Mouse (Mus musculus): ENCODE results near the gene Tomm20l. TPM values are rescaled to one million over a fixed set of nuclear protein-coding genes. Genes with fewer than 3 reads are reported as not detected.
"Not testable (repeated sequence)": the region's sequence is repeated elsewhere in the genome, so short reads cannot be mapped to it uniquely, and the experiment has no call there.

Tomm20l gene
- total RNA-seq (2021) = not detected
- long read RNA-seq, experiment 1 = 0 reads
- long read RNA-seq, experiment 2 = 0 reads

DNA sequence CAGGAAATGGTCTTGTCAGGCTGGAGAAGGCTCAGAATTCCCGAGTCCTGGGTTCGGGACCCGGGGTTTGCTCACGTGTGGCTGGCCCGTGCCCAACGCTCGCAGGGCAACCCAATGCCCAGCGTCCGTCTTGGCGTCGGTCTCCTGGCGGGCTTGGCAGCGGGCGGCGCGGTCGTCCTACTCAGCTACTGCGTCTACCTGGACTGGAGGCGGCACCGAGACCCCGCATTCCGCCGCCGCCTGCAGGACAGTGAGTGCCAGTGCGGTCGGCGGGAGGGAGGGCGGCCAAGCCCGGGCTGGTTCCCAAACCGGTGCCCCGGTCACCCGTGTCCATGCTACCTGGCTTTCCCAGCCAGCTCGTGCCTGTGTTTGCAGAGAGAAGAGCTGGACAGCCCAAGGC is at the start of gene Tomm20l:
Gene Tomm20l, plus strand, starts transcription at position 98 of the 400 bp plus-strand sequence.
- intact Hi-C loops (cut with DNase I) = no loop called here
- DNase-seq = no peak

DNA sequence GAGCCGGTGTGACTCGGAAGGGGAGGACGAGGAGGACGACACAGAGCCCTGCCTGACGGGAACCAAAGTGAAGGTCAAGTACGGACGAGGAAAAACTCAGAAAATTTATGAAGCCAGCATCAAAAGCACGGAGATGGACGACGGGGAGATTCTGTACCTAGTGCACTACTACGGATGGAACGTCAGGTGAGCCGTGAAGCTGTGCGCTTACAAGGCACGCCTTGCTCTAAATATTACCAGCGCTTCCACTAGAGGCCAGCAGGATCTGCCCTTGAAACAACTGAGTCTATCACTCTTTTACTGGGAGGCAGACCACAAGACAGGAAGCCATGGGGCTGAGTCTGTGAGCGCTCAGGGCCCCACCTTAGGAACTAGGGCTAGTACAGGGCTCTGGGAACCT is 41.4 kb upstream of the Tomm20l start:
- no peak for DNase-seq
- intact Hi-C loops (cut with DNase I) = no loop called here

DNA sequence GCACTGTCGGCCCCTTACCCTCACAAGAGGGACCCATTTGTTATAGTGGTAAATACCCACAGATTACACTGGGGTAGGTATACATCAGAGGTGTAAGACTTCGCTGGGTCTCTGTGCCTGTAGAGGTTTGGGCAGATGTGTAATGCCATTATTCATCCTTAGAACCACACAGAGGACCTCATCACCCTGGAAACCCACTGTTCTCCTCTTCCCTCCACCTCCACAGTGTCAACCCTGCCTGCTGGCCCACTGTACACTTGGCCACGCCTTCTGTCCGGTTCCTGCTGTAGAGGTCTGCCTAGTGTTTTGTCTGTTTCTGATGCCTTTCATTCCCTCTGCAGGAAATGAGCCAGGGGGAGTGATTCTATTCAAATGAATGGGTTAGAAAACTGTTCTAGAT is 39.2 kb upstream of the Tomm20l start:
- no peak for DNase-seq
- intact Hi-C loops (cut with DNase I) = no loop called here

DNA sequence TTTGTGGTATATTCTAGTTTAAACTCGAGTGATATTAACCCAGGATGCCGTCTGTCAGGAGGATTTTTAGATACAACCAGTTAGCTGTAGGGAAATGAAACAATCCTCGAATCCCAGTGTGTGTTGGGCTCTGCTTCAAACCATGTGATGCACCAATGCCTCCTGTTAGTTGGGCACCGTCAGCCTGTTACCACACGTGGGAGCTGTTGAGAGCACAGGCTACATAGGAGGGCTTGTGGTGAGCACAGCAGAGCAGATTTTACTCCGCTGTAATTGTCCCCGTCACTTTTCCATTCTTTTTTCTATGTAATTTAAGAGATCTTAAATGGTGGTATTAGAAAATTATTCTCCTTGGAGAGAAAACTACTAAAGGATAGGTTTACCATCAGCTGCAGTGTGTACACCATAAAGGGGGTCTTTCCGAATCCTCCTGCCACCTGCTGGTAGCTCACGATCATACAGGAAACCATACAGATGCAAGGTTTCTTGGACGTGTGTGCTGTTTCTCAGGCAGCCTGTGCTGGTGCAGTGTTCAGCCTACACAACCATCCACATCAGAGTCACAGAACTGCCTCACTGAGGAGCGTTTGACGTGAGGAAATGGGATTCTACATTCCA is 38.0 kb upstream of the Tomm20l start:
- intact Hi-C loops (cut with DNase I) = no loop called here
- no peak for DNase-seq

DNA sequence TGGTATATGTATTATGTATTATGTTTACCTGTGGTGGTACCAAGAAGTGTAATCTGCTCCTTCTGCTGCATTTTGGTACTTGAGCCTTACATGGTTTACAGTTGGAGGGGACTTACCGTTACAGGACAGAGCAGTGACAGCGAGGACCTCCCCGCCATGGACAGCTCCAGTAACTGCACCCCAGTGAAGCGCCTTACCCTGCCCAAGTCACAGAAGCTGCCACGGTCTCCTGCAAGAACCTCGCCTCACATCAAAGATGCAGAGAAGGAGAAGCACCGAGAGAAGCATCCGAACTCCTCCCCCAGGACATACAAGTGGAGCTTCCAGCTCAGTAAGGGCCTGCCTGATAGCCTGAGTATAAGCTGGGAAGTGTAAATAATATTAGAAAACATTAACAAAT is 24.9 kb upstream of the Tomm20l start:
- no peak for DNase-seq
- intact Hi-C loops (cut with DNase I) = no loop called here

DNA sequence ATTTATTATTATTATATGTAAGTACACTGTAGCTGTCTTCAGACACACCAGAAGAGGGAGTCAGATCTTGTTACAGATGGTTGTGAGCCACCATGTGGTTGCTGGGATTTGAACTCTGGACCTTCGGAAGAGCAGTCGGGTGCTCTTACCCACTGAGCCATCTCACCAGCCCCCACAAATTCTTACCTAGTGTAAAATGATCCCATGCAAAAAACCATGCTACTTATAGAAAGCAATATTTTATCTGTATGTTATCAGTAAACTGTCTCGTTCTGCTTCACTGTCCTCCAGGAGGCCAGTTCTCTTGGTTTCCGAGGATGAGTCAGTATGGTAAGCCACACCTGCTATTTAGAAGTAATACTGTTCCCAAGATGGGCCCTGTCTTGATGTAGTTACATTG is 7.0 kb upstream of the Tomm20l start:
- DNase-seq; intact Hi-C loops (cut with DNase I): not testable (repeated sequence)

DNA sequence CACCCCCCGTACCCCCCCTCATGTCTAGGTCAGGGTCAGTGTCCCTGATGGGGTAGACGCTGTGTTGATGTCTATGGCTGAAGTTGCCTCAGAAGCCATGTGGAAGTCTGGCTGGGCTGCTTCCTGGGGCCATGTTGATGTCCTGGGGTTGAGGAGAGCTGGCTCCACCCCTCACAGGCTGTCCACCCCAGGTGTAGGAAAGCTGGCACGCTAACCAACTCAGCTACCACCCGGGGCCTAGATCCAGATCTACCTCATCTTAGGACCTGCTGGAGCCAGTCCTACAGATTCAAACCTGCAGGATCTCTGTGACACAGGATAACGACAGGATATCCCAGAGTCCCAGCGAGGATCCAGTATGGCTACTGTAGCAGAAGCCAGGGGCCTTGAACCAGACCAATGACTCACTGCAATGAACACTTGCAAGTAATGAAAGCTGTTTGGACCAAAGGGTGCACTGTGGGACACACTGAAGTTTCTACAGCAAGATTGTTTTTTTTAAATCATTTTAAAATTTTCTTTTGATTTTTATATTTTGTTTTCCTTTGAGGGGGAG is 3.9 kb upstream of the Tomm20l start:
- no peak for DNase-seq
- intact Hi-C loops (cut with DNase I) = no loop called here

DNA sequence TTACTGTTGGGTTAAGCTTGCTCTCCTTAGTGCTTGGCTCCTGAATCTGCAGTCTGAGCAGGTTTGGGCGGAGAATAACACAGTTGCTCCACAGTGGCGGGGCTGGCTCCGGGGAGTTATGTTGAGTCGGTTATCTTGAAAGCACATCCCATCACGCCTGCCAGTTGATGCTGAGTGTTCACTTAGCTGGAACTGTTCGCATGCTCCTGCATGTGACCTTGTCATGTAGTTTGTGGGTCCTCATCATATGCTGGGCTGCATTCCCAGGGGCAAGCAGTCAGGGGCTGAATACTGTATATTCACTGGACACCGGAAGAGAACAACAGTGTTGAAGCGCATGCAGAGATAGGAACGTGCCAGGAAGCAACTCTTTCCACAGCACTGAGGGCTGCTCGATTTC is 1.8 kb downstream of the Tomm20l start:
- DNase-seq = no peak
- intact Hi-C loops (cut with DNase I) = no loop called here

DNA sequence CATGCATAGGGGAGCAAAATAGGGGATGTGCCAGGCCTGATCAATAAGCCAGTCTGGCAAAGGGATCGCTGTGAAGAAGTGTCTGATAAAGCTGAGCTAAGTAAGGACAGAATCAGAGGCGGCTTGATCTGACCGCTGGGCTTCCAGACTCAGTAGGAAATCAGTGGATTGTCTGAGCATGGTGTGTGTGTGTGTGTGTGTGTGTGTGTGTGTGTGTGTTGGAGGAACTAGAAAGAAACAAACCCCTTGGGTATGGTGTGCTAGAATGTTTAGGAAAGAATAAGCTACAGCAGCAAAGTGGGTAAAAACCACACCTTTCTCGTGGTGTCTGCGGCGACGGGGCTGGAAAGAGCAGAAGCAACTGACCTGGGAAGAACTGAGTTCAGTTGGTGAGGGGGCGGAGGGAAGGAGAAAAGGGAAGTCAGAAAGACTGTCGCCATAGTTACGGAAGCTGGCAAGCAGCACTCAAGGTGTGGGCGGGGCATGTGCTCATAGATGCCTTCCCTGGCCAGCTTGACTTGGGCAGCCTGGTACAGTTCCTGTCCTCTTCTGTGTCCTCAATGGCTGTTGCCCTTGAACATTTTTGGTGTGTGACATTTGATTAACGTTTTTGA is 2.6 kb downstream of the Tomm20l start:
- no peak for DNase-seq
- intact Hi-C loops (cut with DNase I) = no loop called here

DNA sequence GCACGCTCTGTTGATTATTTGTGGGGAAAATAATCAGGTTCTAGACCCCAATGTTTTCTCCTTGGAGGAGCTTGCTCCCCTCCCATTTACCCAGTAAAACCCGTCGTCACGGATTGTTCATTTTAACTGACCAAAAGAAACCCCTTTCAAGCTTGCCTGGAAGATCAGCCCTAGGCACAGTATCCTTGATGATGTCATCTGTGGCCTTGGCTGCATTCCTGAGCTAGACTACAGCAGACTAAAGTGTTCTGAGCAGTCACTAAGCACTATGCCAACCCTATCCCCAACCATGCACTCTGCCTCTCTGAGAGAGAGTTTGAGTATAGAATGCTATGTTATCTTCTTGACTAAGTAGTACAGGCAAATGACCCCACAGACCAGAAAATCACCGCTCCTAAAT is 5.2 kb downstream of the Tomm20l start:
- no peak for DNase-seq
- intact Hi-C loops (cut with DNase I) = no loop called here

DNA sequence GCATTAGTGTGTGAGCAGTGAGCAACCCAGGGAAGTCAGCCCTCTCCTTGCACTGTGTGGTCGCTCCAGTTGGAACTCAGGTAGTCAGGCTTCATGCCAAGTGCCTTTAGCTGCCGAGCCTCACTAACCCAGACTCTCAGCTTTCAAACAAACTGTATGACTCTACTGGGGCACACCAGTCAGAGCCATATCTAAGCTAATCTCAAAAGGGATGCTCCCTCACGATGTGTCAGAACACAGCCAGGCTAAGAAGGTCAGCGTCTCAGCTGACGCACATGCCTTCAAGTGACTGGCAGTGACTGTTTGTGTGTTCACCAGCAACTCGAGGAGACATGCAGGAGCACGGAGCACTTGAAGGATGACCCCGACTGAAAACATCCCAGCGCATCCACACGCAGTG is 11.5 kb downstream of the Tomm20l start:
- no peak for DNase-seq
- intact Hi-C loops (cut with DNase I) = no loop called here

DNA sequence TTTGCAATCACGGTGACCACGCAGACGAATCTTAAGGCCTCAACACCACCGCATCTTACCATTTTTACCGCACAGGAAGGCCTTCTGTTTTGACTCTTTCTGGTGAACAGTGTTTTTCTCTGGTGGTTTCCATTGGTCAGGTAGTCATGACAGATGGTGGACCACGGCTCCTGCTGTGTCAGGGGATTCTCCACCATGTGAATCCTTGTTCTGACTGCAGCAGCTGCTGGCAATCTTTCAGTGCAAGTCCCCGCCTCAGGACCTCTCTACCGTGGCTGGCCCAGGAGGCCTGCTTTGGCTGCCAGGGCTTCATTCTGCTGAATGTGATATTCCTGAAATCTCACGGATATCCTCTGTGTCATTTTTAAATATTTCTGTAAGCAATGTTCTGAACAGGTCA is 12.1 kb downstream of the Tomm20l start:
- intact Hi-C loops (cut with DNase I) = no loop called here
- no peak for DNase-seq

DNA sequence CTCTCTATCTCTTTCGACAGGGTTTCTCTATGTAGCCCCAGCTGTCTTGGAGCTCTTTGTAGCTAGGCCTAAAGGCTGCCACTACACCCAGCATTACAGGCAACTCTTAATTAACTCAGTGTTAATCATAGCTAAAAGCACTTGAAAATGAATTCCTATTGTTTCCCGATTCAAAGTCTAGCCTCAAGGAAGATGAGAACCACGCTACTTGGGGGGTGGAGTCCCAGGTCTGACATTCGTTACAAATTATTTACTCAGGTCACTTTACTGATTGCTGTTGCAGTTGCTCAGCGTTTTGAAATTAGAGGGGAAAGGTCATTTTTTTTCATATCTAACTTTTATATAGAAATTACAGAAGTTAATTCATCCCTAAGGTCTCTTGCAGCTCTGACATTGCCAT is 24.4 kb downstream of the Tomm20l start:
- intact Hi-C loops (cut with DNase I) = no loop called here
- no peak for DNase-seq

DNA sequence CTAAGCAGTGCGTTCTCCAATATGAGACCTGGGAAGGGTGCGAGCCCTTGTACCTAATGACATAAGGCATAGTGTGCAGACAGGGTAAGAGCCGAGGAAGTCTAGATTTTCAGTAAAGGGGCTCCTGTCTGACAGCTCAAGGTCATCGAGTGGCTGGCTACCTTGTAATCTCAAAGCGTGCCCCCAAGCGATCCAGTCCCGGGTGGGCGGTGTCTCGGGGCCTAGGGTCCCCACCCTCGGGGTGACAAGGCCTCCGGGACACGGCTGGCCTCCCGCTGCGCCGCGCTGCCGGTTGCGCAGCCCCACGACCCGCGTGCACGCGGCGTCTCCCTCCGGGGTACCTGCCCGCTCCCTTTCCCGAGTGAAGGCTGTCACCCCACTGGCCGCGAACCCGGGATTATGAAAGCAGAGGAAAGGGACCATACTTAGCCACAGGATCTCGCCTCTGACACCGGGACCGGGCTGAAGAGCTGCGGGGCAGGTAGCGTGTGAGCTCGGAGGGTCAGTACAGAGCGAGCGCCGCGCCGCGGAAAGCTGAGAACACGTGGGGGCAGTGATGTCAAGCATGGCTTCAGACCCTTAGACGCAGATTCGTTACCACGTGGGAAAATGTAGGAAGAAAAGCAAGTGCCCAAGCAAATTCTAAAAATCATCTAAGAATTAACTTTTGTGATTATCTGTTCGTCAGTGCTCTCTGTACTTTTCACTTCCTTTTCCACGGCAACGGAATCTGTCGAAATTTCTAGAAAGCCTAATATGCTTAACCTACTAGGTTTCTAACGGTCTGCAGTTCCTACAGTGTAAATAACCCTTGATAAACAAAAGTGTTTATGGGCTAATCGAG is 25.1 kb downstream of the Tomm20l start, which contains the start of the genes Timm9 and 2700049A03Rik:
Gene Timm9, minus strand, starts transcription at position 555 of the 844 bp plus-strand sequence.
Gene 2700049A03Rik, plus strand, starts transcription at position 719 of the 844 bp plus-strand sequence.
- intact Hi-C loops (cut with DNase I) = loop anchor here (2.0 kb wide), 1 partner anchor 168 kb away; no protein-coding TSS in a partner anchor
- peak; percentile 56 to 70 for DNase-seq

DNA sequence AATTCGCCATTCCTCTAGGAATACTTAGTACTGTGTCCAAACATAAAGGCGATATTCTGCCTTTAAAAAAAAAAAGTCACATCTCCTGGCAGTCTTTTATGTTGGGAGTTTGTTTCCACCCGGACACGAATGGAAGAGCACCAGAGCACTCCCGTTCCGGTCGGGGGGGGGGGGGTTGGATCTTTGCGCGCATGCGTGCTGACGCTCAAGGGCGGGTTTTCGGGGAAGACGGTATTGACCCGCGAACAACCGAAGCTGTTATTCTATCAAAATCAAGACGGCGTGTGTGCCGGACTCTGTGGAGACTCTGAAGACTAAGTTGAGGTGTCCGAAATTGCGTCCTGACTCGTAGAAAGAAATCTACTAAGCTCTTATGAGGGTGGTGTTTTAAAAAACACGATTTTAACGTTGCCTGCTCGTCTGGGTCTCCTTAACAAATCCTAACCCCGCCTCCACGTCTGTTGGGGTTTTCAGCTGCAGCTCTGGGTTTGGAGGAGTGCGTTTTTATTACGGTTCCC is 25.8 kb downstream of the Tomm20l start:
- intact Hi-C loops (cut with DNase I) = loop anchor here (2.0 kb wide), 1 partner anchor 168 kb away; no protein-coding TSS in a partner anchor

DNA sequence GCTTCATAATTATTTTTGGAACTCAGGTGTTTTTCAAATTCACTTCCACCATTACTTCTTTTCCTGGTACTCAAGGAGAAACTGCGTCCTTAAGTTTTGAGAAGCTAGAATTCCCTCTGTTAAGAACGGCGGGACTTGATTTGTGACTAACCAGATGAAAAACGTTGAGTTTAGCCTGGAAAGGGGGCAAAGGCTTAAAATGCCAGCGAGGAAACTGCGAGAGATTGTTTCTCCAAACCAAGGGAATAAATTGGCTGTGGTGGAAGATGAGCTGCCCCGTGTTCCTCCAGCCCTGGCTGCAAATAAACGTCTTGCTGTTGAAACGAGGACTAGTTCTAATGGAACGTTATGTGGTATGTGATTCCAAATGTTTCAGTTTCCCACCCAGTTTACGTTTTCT is 26.5 kb downstream of the Tomm20l start:
- intact Hi-C loops (cut with DNase I) = loop anchor here (2.0 kb wide), 1 partner anchor 169 kb away; no protein-coding TSS in a partner anchor
- DNase-seq = no peak

More for the DNA sequence above, 25.8 kb downstream of the Tomm20l start:
- DNase-seq = peak; percentile 65 to 79

DNA sequence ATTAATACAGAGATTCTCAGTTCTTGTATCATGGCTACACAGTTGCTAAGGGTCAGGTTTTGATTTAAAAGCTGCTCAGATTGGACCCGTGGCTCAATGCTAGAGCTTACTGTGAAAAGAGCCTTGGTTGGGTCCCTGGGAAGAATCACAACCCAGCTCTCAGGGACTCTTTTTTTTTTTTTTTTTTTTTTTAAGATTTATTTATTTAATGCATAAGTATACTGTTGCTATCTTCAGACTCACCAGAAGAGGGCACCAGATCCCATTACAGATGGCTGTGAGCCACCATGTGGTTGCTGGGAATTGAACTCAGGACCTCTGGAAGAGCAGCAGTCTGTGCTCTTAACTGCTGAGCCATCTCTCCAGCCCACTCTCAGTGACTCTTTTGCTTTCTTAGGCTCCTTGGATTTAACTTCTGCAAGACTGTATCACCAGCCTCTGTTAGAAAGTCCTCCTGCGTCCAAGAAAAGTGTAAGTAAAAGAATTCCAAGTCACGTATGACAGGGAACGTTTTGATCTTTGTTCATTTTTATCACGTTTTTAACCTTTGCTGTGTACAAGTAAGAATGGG is 28.1 kb downstream of the Tomm20l start:
- no peak for DNase-seq
- intact Hi-C loops (cut with DNase I) = no loop called here

DNA sequence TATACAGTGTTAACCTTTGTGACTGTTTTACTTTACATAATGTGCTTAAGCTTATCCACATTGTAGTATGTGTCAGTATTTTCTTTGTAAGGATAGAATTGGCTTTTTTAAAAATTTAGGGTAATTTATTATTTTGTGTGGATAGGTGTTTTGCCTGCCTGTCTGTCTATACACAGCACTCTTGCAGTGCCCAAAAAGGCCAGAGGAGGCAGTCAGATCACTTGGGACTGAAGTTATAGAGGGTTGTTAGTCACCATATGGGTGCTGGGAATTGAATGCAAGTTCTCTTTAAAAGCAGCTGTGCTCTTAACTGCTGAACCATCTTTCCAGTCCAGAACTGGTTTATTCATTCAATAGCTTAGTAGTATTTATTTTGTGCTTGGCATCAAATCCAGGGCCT is 30.0 kb downstream of the Tomm20l start:
- no peak for DNase-seq
- intact Hi-C loops (cut with DNase I) = no loop called here

DNA sequence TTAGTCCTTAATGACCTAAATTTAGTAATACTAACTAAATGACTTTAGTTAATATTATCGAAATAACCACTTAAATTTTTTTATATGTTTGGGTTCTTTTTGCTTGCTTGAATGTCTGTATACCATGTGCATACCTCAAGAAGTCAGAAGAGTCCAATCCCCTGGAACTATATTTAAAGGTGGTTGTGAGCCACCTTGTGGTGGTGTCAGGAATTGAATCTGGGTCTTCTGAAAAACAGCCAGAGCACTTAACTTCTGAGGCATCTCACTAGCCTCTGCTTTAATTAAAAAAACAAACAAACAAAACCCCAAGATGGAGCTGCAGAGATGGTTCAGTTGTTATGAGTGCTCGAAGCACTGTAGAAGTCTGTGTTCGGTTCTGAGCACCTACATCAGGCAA is 36.4 kb downstream of the Tomm20l start:
- intact Hi-C loops (cut with DNase I) = no loop called here
- no peak for DNase-seq

DNA sequence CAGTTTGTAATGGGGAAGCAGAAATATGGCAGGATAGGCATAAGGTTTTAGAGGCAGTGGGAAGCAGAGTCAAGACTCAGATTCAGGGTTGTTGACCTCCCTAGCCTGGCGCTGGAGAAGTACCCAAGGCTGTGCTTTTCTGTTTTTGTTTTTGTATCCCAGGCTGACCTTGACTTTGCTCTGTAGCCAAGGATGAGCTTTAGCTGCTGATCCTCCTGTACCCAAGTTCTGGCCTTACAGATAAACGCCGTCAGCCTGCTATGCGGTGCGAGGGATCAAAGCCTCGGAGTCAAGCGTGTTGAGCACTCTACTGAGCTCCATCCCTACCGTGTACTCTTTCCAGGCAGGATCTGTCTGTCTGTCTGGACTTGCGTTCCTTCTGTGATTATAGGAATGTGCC is 37.6 kb downstream of the Tomm20l start:
- intact Hi-C loops (cut with DNase I) = no loop called here
- DNase-seq = no peak

Measured in gastrocnemius, postnatal 36 days (tissue).